Mouse (Mus musculus): ENCODE results near the gene Bmp8a. TPM values are rescaled to one million over a fixed set of nuclear protein-coding genes. Genes with fewer than 3 reads are reported as not detected.
"Not testable (repeated sequence)": the region's sequence is repeated elsewhere in the genome, so short reads cannot be mapped to it uniquely, and the experiment has no call there.

Bmp8a gene
- polyA plus RNA-seq, 1 experiment = not detected

DNA sequence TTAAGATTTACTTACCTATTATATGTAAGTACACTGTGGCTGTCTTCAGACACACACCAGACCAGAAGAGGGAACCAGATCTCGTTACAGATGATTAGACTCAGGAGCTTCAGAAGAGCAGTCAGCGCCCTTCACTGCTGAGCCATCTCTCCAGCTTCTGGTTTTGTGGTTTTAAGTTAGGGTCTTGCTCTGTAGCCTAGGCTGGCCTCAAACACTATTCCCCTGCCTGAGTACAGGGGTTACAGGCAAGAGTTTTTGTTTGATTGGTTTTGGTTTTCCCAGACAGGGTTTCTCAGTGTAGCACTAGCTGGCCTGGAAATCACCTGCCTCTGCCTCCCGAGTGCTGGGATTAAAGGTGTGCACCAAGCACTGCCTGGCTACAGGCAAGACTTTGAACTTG, 50.7 kb downstream of the Bmp8a start:
- 82% methylated on average over 3 of the region's 3 CpGs for WGBS
- Histone ChIP-seq H3K27ac (ENCODE audit: control insufficient read depth, insufficient read depth, low read depth, low read length, poor library complexity) (no peak overlapping the region), H3K4me1 (ENCODE audit: control insufficient read depth, insufficient read depth, low read length) (peaks cover 3% of the 10 kb centered on the region), H3K4me3 (replicated peaks; ENCODE audit: control insufficient read depth, low read depth, low read length) (no peak overlapping the region)
- TF ChIP-seq POLR2A (IDR thresholded peaks at IDR 0.05; ENCODE audit: borderline replicate concordance, control insufficient read depth, low read depth, low read length) (no peak), CTCF (IDR thresholded peaks at IDR 0.05; ENCODE audit: control insufficient read depth, insufficient read depth, low read length) (no peak)

DNA sequence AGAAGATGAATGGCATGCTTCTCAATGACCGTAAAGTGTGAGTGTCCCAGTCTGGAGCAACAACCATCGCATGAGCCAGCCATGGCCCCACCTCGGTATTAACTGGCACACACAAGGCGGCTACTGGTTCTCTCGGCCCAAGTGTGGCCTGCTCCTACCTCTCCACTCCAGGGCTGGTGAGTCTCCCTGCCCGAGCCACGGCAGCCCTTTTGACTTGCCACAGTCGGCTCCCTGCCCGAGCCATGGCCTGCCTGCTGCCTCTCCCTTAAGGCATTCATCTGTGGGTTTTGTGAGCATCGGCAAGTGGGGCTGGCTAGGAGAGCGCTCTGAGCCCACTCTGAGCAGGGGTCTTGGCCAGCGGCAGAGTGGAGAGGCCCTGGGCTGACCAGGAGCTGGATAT, 54.0 kb downstream of the Bmp8a start:
- H3K4me1 ChIP-seq (ENCODE audit: control insufficient read depth, insufficient read depth, low read length) = peaks cover 3% of the 10 kb centered on the region
- H3K4me3 ChIP-seq (replicated peaks; ENCODE audit: control insufficient read depth, low read depth, low read length) = no peak overlapping the region
- no peak overlapping the region for H3K27ac ChIP-seq (ENCODE audit: control insufficient read depth, insufficient read depth, low read depth, low read length, poor library complexity)
- TF ChIP-seq POLR2A (IDR thresholded peaks at IDR 0.05; ENCODE audit: borderline replicate concordance, control insufficient read depth, low read depth, low read length) (no peak), CTCF (IDR thresholded peaks at IDR 0.05; ENCODE audit: control insufficient read depth, insufficient read depth, low read length) (no peak)
- 94% methylated on average over 12 of the region's 12 CpGs for WGBS

GRCm38 (mm10) chr4:123286790-123287189, 56.3 kb downstream of the Bmp8a start:
- peak overlapping the region; percentile 75 for H3K27ac ChIP-seq (ENCODE audit: control insufficient read depth, insufficient read depth, low read depth, low read length, poor library complexity)
- 55% methylated on average over 2 of the region's 2 CpGs for WGBS
- no peak overlapping the region for H3K4me3 ChIP-seq (replicated peaks; ENCODE audit: control insufficient read depth, low read depth, low read length)
- H3K4me1 ChIP-seq (ENCODE audit: control insufficient read depth, insufficient read depth, low read length) = peaks cover 3% of the 10 kb centered on the region
- TF ChIP-seq POLR2A (IDR thresholded peaks at IDR 0.05; ENCODE audit: borderline replicate concordance, control insufficient read depth, low read depth, low read length) = no peak
- TF ChIP-seq CTCF (IDR thresholded peaks at IDR 0.05; ENCODE audit: control insufficient read depth, insufficient read depth, low read length) = no peak

DNA sequence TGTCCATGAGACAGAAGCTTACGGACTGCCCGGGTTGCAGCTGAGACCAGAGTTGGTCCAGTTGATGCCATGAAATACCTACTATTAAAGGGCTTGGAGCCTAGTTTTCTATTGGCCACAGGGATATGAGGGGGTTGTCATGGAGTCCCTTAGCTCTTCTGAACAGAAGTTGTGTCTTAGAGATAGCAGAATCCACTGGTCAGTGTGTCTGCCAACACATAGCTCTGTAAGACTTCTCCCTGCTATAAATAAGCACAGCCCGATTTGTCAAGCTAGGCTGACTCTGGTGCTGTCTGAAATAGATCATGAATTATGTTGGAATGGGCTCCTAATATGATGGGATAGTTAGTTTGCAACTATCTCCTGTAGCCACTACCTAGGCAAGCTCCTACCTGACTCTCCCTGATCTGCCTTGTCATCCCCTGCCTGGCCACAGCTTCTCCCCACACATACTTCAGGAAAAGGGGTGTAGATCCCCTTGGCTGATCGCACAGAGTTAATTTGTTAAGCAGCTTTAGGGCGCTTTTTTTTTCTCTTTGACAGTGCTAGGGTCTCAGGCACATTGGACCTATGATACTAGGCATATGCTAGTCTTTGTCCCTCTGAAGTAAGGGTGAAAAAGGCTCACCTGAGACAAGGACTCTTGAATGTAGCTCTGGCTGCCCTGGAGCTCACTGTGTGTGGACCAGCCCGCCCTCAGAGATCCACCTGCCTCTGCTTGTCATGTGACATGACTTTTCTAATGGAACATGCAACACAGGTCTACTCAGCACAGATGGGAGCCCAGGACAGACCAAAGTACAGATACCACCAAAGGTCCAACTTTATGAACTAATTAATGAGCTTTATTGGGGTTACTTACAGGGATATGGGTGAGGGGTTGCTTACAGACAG, 58.1 kb downstream of the Bmp8a start:
- peak overlapping the region; percentile 95 for H3K4me3 ChIP-seq (replicated peaks; ENCODE audit: control insufficient read depth, low read depth, low read length)
- 42% methylated on average over 6 of the region's 6 CpGs for WGBS
- peaks cover 3% of the 10 kb centered on the region for H3K4me1 ChIP-seq (ENCODE audit: control insufficient read depth, insufficient read depth, low read length)
- peak overlapping the region; percentile 82 for H3K27ac ChIP-seq (ENCODE audit: control insufficient read depth, insufficient read depth, low read depth, low read length, poor library complexity)
- TF ChIP-seq POLR2A (IDR thresholded peaks at IDR 0.05; ENCODE audit: borderline replicate concordance, control insufficient read depth, low read depth, low read length) (no peak), CTCF (IDR thresholded peaks at IDR 0.05; ENCODE audit: control insufficient read depth, insufficient read depth, low read length) (no peak)

- H3K27ac ChIP-seq (ENCODE audit: control insufficient read depth, insufficient read depth, low read depth, low read length, poor library complexity) = peak overlapping the region; percentile 82
- peak overlapping the region; percentile 95 for H3K4me3 ChIP-seq (replicated peaks; ENCODE audit: control insufficient read depth, low read depth, low read length)
- under 1% methylated on average over 14 of the region's 15 CpGs for WGBS
- H3K4me1 ChIP-seq (ENCODE audit: control insufficient read depth, insufficient read depth, low read length) = not testable (repeated sequence)
Observed at GRCm38 (mm10) chr4:123283675-123284064, 59.4 kb downstream of the Bmp8a start.

GRCm38 (mm10) chr4:123282915-123283674, 60.0 kb downstream of the Bmp8a start:
- WGBS = under 1% methylated on average over 53 of the region's 55 CpGs
- not testable (repeated sequence) for H3K27ac ChIP-seq (ENCODE audit: control insufficient read depth, insufficient read depth, low read depth, low read length, poor library complexity)

DNA sequence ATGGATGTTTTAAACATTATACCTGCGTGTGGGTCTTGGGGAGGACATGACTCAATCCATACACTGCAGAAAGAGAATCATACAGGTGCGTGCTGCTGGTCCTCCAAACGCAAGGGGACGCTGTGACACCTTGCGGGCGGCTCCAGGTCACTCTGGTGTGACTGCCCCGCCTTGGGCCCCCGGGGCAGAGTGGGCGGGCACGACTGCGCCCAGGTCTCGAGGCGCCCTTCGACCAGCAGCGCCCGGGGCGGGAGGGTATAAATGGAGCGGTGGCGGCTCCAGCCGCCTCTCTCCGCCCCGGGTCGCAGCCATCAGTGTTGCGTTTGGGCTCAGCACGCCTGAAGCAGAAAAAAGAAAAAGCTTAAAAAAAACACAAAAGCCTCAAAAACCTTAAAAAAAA, 60.6 kb downstream of the Bmp8a start:
- under 1% methylated on average over 25 of the region's 25 CpGs for whole genome bisulfite sequencing
- Histone ChIP-seq H3K4me3 (replicated peaks; ENCODE audit: control insufficient read depth, low read depth, low read length) (peak overlapping the region; percentile 54), H3K4me1 (ENCODE audit: control insufficient read depth, insufficient read depth, low read length) (peaks cover under 1% of the 10 kb centered on the region), H3K27ac (ENCODE audit: control insufficient read depth, insufficient read depth, low read depth, low read length, poor library complexity) (peak overlapping the region; percentile 79)
- TF ChIP-seq CTCF (IDR thresholded peaks at IDR 0.05; ENCODE audit: control insufficient read depth, insufficient read depth, low read length) = peak; percentile 85
- TF ChIP-seq POLR2A (IDR thresholded peaks at IDR 0.05; ENCODE audit: borderline replicate concordance, control insufficient read depth, low read depth, low read length) = peak; percentile 74; the same call in 1 of the 2 replicates

More at GRCm38 (mm10) chr4:123282915-123283674, 60.0 kb downstream of the Bmp8a start:
- not testable (repeated sequence) for H3K4me1 ChIP-seq (ENCODE audit: control insufficient read depth, insufficient read depth, low read length)
- H3K4me3 ChIP-seq (replicated peaks; ENCODE audit: control insufficient read depth, low read depth, low read length) = peak overlapping the region; percentile 54

DNA sequence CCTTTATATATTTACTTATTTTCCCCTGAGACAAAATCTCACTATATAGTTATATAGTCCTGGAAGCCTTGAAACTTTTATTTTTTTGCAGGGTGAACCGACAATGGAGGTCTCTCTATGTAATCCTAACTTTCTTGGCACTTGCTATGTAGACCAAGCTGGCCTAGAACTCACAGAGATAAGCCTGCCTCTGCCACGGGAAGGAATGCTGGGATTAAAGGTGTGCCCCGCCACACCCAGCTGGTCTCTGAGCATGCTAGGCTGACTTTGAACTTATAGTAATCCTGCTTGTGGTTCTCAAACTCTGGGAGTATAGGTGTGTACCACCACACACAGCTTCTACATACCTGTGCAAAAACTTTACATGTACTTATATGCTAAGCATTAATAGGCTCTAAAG, 62.9 kb downstream of the Bmp8a start:
- H3K4me3 ChIP-seq (replicated peaks; ENCODE audit: control insufficient read depth, low read depth, low read length) = no peak overlapping the region
- no peak for TF ChIP-seq CTCF (IDR thresholded peaks at IDR 0.05; ENCODE audit: control insufficient read depth, insufficient read depth, low read length)
- no peak for TF ChIP-seq POLR2A (IDR thresholded peaks at IDR 0.05; ENCODE audit: borderline replicate concordance, control insufficient read depth, low read depth, low read length)
- no peaks in the 10 kb centered on the region; the same call in 1 of the 2 replicates for H3K4me1 ChIP-seq (ENCODE audit: control insufficient read depth, insufficient read depth, low read length)
- no peak overlapping the region for H3K27ac ChIP-seq (ENCODE audit: control insufficient read depth, insufficient read depth, low read depth, low read length, poor library complexity)
- WGBS = 63% methylated on average over 3 of the region's 3 CpGs
